Mouse (Mus musculus): ENCODE data around the gene Chchd3.

GRCm38 (mm10) chr6:33025041-33025440, 35.0 kb downstream of the Chchd3 start:
- TF ChIP-seq CTCF (IDR thresholded peaks at IDR 0.05; ENCODE audit: low read depth) (no peak), EP300 (IDR thresholded peaks at IDR 0.05; ENCODE audit: low read depth) (no peak)
